Comparison of ENCODE assay signal across 30 mouse cellular contexts in genomic region chr15:43403585-43403984, GRCm38 (mm10).
DNase-seq lines count a peak whose midpoint lies in the region; ATAC-seq and TF ChIP-seq lines count a peak whose summit lies in the region.
"Had no signal": no experiment of that assay in that cellular context is flagged by ENCODE, and none has a peak within 500 bp of the region (broad histone marks: within the 10 kb centered on the region; RNA-seq: fewer than 3 reads in every experiment).

No protein-coding gene starts in this region.

- H3K4me2 ChIP-seq in kidney, postnatal 0 days (ENCODE audit: low read length) = no peak overlapping the region
- H3K4me2 ChIP-seq: embryonic facial prominence, embryonic 13.5 days; embryonic facial prominence, embryonic 15.5 days; forebrain, embryonic 12.5 days had no signal

- no peak for TF ChIP-seq CTCF in kidney, postnatal 0 days (IDR thresholded peaks at IDR 0.05; ENCODE audit: low read depth)

- H3K4me3 ChIP-seq in kidney, postnatal 0 days (replicated peaks; ENCODE audit: low read depth, low read length) = no peak overlapping the region
- H3K4me3 ChIP-seq: embryonic facial prominence, embryonic 13.5 days; embryonic facial prominence, embryonic 15.5 days; erythroblast, embryonic 14.5 days; forebrain, embryonic 10.5 days; forebrain, embryonic 12.5 days had no signal

- WGBS in kidney, postnatal 0 days = 36% methylated on average over 2 of the region's 2 CpGs

- no peak overlapping the region for H3K27ac ChIP-seq in kidney, postnatal 0 days
- H3K27ac ChIP-seq: embryonic facial prominence, embryonic 13.5 days; embryonic facial prominence, embryonic 15.5 days; forebrain, embryonic 10.5 days; forebrain, embryonic 12.5 days had no signal

- no peaks in the 10 kb centered on the region for H3K4me1 ChIP-seq in kidney, postnatal 0 days (replicated peaks; ENCODE audit: insufficient read depth, low read length)
- H3K4me1 ChIP-seq: embryonic facial prominence, embryonic 13.5 days; embryonic facial prominence, embryonic 15.5 days; forebrain, embryonic 10.5 days; forebrain, embryonic 12.5 days had no signal

- ATAC-seq in kidney, postnatal 0 days (replicated peaks; ENCODE audit: low FRiP score, low read depth) = peak; percentile 54; the same call in 1 of the 2 replicates
- ATAC-seq: activated CD4-positive, CD25-positive, alpha-beta regulatory T cell, adult 4 months; CD4-positive, CD25-positive, alpha-beta regulatory T cell, adult 4 months; forebrain, embryonic 14.5 days; forebrain, postnatal 0 days; Patski had no signal

- DNase-seq in embryo, embryonic 10 days (ENCODE audit: low spot score) = peak; percentile 15
- DNase-seq in embryo, embryonic 9.5 days (ENCODE audit: extremely low spot score) = no peak
- peak; percentile 1 for DNase-seq in kidney, adult 11 months
- DNase-seq in kidney, adult 18-20 months = no peak
- peak; percentile 27 for DNase-seq in kidney, adult 9 months
- DNase-seq in kidney, postnatal 14 days = no peak
- no peak for DNase-seq in kidney, postnatal 0 days (ENCODE audit: low spot score)
- DNase-seq in kidney, postnatal 25 days = no peak
- DNase-seq: adrenal gland, adult 2 months; adrenal gland, postnatal 10 days; adrenal gland, postnatal 25 days; B cell, adult 2 months; cerebellum, adult 11 months; cerebellum, adult 18-20 months; cerebellum, adult 8-10 months; cerebellum, adult 9-11 months; cerebellum, postnatal 14 days; cerebellum, postnatal 36 days; forebrain, postnatal 0 days had no signal

- H3K9ac ChIP-seq in kidney, postnatal 0 days (ENCODE audit: low read depth, low read length) = no peak overlapping the region
- H3K9ac ChIP-seq: embryonic facial prominence, embryonic 13.5 days; embryonic facial prominence, embryonic 15.5 days; forebrain, embryonic 12.5 days; forebrain, postnatal 0 days had no signal

- no peaks in the 10 kb centered on the region for H3K27me3 ChIP-seq in kidney, postnatal 0 days (ENCODE audit: insufficient read depth, low read length)
- H3K27me3 ChIP-seq: CH12.LX; embryonic facial prominence, embryonic 13.5 days; embryonic facial prominence, embryonic 15.5 days; forebrain, embryonic 12.5 days had no signal

- H3K9me3 ChIP-seq in kidney, postnatal 0 days (replicated peaks; ENCODE audit: low read length) = no peaks in the 10 kb centered on the region
- H3K9me3 ChIP-seq: embryonic facial prominence, embryonic 13.5 days; embryonic facial prominence, embryonic 15.5 days; forebrain, embryonic 10.5 days; forebrain, embryonic 12.5 days; G1E had no signal

- no peaks in the 10 kb centered on the region for H3K36me3 ChIP-seq in kidney, postnatal 0 days (ENCODE audit: insufficient read depth, low read length)
- H3K36me3 ChIP-seq: embryonic facial prominence, embryonic 13.5 days; embryonic facial prominence, embryonic 15.5 days; forebrain, embryonic 10.5 days; forebrain, embryonic 12.5 days; G1E had no signal

Comparison
In these comparisons a context has a peak if more than half of its experiments do, and no peak if none do; other contexts are left out.
1. DNase-seq: peak in embryo, embryonic 10 days (single experiment), kidney, adult 11 months (single experiment) and kidney, adult 9 months (single experiment); none in embryo, embryonic 9.5 days (single experiment), kidney, adult 18-20 months (single experiment), kidney, postnatal 14 days (single experiment), kidney, postnatal 0 days (single experiment) and kidney, postnatal 25 days (0 of 2).